ENCODE assay signal across 8 mouse cellular contexts in the genomic region with DNA sequence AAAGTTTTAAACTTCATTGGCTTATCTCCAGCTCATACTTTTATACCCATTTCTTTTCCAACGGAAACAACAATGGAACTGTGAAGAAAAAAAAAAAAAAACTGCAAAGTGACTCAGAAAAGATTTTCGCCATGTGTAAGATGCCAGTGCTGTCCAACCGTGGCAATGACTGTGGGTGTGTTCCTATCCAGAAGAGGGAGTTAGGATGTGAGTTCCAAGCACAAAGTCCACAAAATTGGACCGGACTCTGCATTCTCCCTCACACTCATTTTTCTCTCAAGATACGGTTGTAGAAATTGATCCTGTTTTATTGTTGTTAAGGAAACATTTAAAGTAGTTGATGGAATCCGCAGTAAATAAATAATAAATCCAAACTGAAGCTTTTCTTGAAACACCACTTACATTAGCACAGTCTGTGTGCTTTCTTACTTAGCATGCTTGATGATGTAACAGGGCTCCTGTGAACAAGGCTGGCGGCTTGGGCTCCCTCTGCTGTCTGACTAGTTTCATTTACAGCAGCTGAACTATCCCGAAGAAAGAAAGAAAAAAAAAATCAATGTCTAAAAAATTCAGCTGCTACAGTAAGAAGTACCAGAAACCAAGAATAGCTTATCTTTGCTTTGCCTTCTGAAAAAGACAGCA. TPM values are rescaled to one million over a fixed set of nuclear protein-coding genes. Genes with fewer than 3 reads are reported as not detected.
A peak's percentile ranks its signal among the peaks of the same experiment; 100 is the strongest.
DNase-seq lines count a peak whose midpoint lies in the region; ATAC-seq and TF ChIP-seq lines count a peak whose summit lies in the region.

No protein-coding gene starts in this region.

- 44% methylated on average over 8 of the region's 8 CpGs for WGBS in heart, adult 2 months
- WGBS in forebrain, embryonic 10.5 days: 62% methylated on average over 8 of the region's 8 CpGs
- 54% methylated on average over 8 of the region's 8 CpGs for WGBS in kidney, embryonic 14.5 days
- 46% methylated on average over 8 of the region's 8 CpGs for WGBS in liver, postnatal 0 days (ENCODE audit: insufficient replicate concordance)

- no peak overlapping the region for H3K9ac ChIP-seq in heart, adult 2 months (ENCODE audit: low read depth, low read length)
- H3K9ac ChIP-seq in kidney, embryonic 14.5 days (ENCODE audit: low read depth, low read length): no peak overlapping the region
- H3K9ac ChIP-seq in liver, postnatal 0 days (replicated peaks): no peak overlapping the region

- H3K4me1 ChIP-seq in heart, adult 2 months (ENCODE audit: control insufficient read depth, insufficient read depth, low read length): no peaks in the 10 kb centered on the region
- no peaks in the 10 kb centered on the region for H3K4me1 ChIP-seq in forebrain, embryonic 10.5 days
- H3K4me1 ChIP-seq in kidney, embryonic 14.5 days (ENCODE audit: control insufficient read depth, insufficient read depth, low read length): no peaks in the 10 kb centered on the region
- H3K4me1 ChIP-seq in liver, postnatal 0 days (ENCODE audit: insufficient read depth): no peaks in the 10 kb centered on the region

- no peak for TF ChIP-seq EP300 in heart, adult 2 months (IDR thresholded peaks at IDR 0.05; ENCODE audit: insufficient read depth, low read depth, low read length)
- no peak for TF ChIP-seq EP300 in liver, postnatal 0 days (IDR thresholded peaks at IDR 0.05; ENCODE audit: low read depth)

- no peaks in the 10 kb centered on the region for H3K79me2 ChIP-seq in heart, adult 2 months (replicated peaks; ENCODE audit: control insufficient read depth, insufficient read depth, low read length)

- H3K4me3 ChIP-seq in heart, adult 2 months: no peak overlapping the region
- H3K4me3 ChIP-seq in forebrain, embryonic 10.5 days: no peak overlapping the region
- no peak overlapping the region for H3K4me3 ChIP-seq in kidney, embryonic 14.5 days (ENCODE audit: low read length)
- H3K4me3 ChIP-seq in liver, postnatal 0 days (ENCODE audit: low read depth, low read length): no peak overlapping the region

- peak; percentile 56 for TF ChIP-seq CTCF in heart, adult 2 months (IDR thresholded peaks at IDR 0.05)
- TF ChIP-seq CTCF in liver, postnatal 0 days (IDR thresholded peaks at IDR 0.05; ENCODE audit: low read depth): peak; percentile 23

- DNase-seq in heart, adult 2 months: no peak
- no peak for DNase-seq in heart, postnatal 36 days
- DNase-seq in Muller cell, postnatal 12 days (ENCODE audit: inconsistent ontology term): peak; percentile 48
- DNase-seq in forebrain, embryonic 10.5 days (ENCODE audit: extremely low spot score, low spot score): peak; percentile 21
- no peak for DNase-seq in liver, postnatal 0 days
- DNase-seq in right cerebral cortex, postnatal 14 days: peak; percentile 73

- ATAC-seq in kidney, embryonic 14.5 days (ENCODE audit: low FRiP score, low TSS enrichment): peak; percentile 88; the same call in 1 of the 2 replicates
- no peak for ATAC-seq in liver, postnatal 0 days
- no peak for ATAC-seq in megakaryocyte, adult 5-6 weeks (ENCODE audit: poor library complexity, severe bottlenecking)

- no peaks in the 10 kb centered on the region for H3K9me3 ChIP-seq in forebrain, embryonic 10.5 days
- H3K9me3 ChIP-seq in kidney, embryonic 14.5 days (ENCODE audit: control insufficient read depth, low read length): no peaks in the 10 kb centered on the region
- no peaks in the 10 kb centered on the region for H3K9me3 ChIP-seq in liver, postnatal 0 days (ENCODE audit: low read length)

- no peaks in the 10 kb centered on the region for H3K27me3 ChIP-seq in heart, adult 2 months (ENCODE audit: control insufficient read depth, insufficient read depth, low read length)
- H3K27me3 ChIP-seq in forebrain, embryonic 10.5 days (ENCODE audit: poor library complexity, severe bottlenecking): no peaks in the 10 kb centered on the region
- H3K27me3 ChIP-seq in kidney, embryonic 14.5 days (ENCODE audit: control insufficient read depth, insufficient read depth, low read length): no peaks in the 10 kb centered on the region
- H3K27me3 ChIP-seq in liver, postnatal 0 days (ENCODE audit: insufficient read depth, low read length): no peaks in the 10 kb centered on the region

- no peaks in the 10 kb centered on the region for H3K36me3 ChIP-seq in heart, adult 2 months (ENCODE audit: control insufficient read depth, insufficient read depth, low read length)
- no peaks in the 10 kb centered on the region for H3K36me3 ChIP-seq in forebrain, embryonic 10.5 days (replicated peaks)
- H3K36me3 ChIP-seq in kidney, embryonic 14.5 days (ENCODE audit: control insufficient read depth, insufficient read depth, low read length): no peaks in the 10 kb centered on the region
- no peaks in the 10 kb centered on the region for H3K36me3 ChIP-seq in liver, postnatal 0 days (replicated peaks; ENCODE audit: insufficient read depth, low read length)

- intact Hi-C loops in heart, adult 2 months (cut with DNase I): loop anchor here (10.0 kb wide), 1 partner anchor 641 kb away; no protein-coding TSS in a partner anchor
- intact Hi-C loops in heart, postnatal 36 days (cut with DNase I): no loop called here

- TF ChIP-seq POLR2A in heart, adult 2 months (IDR thresholded peaks at IDR 0.05; ENCODE audit: insufficient read depth, low read depth, low read length): no peak

- no peak overlapping the region for H3K27ac ChIP-seq in heart, adult 2 months
- H3K27ac ChIP-seq in forebrain, embryonic 10.5 days: no peak overlapping the region
- H3K27ac ChIP-seq in kidney, embryonic 14.5 days (ENCODE audit: low read depth, low read length): no peak overlapping the region
- H3K27ac ChIP-seq in liver, postnatal 0 days (ENCODE audit: low read depth): no peak overlapping the region

- H3K4me2 ChIP-seq in kidney, embryonic 14.5 days (replicated peaks; ENCODE audit: low read depth, low read length): no peak overlapping the region
- H3K4me2 ChIP-seq in liver, postnatal 0 days (ENCODE audit: low read depth, low read length): no peak overlapping the region

RNA-seq across cellular contexts. Expression of a gene that starts 25.1 kb away (rescaled TPM):
- under 1 TPM; 0.05 to 0.09 TPM for total RNA-seq in heart, adult 2 months (2021)
- polyA plus RNA-seq in heart, adult 2 months (2012; rRNA removed): 0.02 and 0.18 TPM in 2 replicates
- total RNA-seq in heart, postnatal 36 days (2021): under 1 TPM; 0.05 to 0.06 TPM
- polyA plus RNA-seq in forebrain, embryonic 10.5 days (2016; fragmentation: Nextera tagmentation; extraction: Ambion mirVana): 0.50 and 0.95 TPM in 2 replicates
- polyA plus RNA-seq in kidney, embryonic 14.5 days (2014; fragmentation: Nextera tagmentation; extraction: Ambion mirVana): 0.66 and 1.1 TPM in 2 replicates
- not detected in 2 replicates for polyA plus RNA-seq in liver, postnatal 0 days (2015; fragmentation: Nextera tagmentation; extraction: Ambion mirVana)
- 0.13 TPM in 1 of 2 replicates, not detected in the other for total RNA-seq in megakaryocyte, adult 5-6 weeks (2015)
- not detected in 2 replicates for total RNA-seq in megakaryocyte, adult 5-6 weeks (2017)

Comparison
In these comparisons a context has a peak if more than half of its experiments do, and no peak if none do; other contexts are left out.
1. DNase-seq: peak in Muller cell, postnatal 12 days (single experiment), forebrain, embryonic 10.5 days (single experiment) and right cerebral cortex, postnatal 14 days (single experiment); none in heart, adult 2 months (0 of 2), heart, postnatal 36 days (0 of 2) and liver, postnatal 0 days (single experiment).